Mouse (Mus musculus): Measurements from ENCODE around the gene Tiam2. TPM values are rescaled to one million over a fixed set of nuclear protein-coding genes. Genes with fewer than 3 reads are reported as not detected.
A peak's percentile ranks its signal among the peaks of the same experiment; 100 is the strongest.

Gene Tiam2
- polyA plus RNA-seq (2015; fragmentation: Nextera tagmentation; extraction: Ambion mirVana) = 25.7 and 29.3 TPM in 2 replicates

GRCm38 (mm10) chr17:3326148-3326902 lies at the start of gene Tiam2:
TSS of gene Tiam2 (plus strand) at chr17:3326573.
- under 1% methylated on average over 46 of the region's 55 CpGs for WGBS
- no peaks in the 10 kb centered on the region for H3K9me3 ChIP-seq
- ATAC-seq (ENCODE audit: low FRiP score, low read depth) = peak; percentile 90
- H3K9ac ChIP-seq = peak within 1 kb of the TSS; percentile 88
- H3K4me1 ChIP-seq = peaks cover 30% of the 10 kb centered on the region
- H3K4me3 ChIP-seq = peak within 1 kb of the TSS; percentile 76
- peak within 1 kb of the TSS; percentile 83 for H3K4me2 ChIP-seq (replicated peaks)
- peaks cover 4% of the 10 kb centered on the region; the same call in 1 of the 2 replicates for H3K36me3 ChIP-seq
- peak within 1 kb of the TSS; percentile 88 for H3K27ac ChIP-seq
- no peaks in the 10 kb centered on the region for H3K27me3 ChIP-seq

GRCm38 (mm10) chr17:3280321-3280720 lies 46.1 kb upstream of the Tiam2 start:
- no peak overlapping the region for H3K4me3 ChIP-seq
- H3K27ac ChIP-seq = peak overlapping the region; percentile 85; the same call in 1 of the 2 replicates
- WGBS = 26% methylated on average over 2 of the region's 2 CpGs
- no peak for ATAC-seq (ENCODE audit: low FRiP score, low read depth)
- peaks cover 58% of the 10 kb centered on the region for H3K4me1 ChIP-seq
- H3K36me3 ChIP-seq = no peaks in the 10 kb centered on the region
- H3K4me2 ChIP-seq (replicated peaks) = no peak overlapping the region
- no peaks in the 10 kb centered on the region for H3K27me3 ChIP-seq
- H3K9me3 ChIP-seq = no peaks in the 10 kb centered on the region
- no peak overlapping the region for H3K9ac ChIP-seq

DNA sequence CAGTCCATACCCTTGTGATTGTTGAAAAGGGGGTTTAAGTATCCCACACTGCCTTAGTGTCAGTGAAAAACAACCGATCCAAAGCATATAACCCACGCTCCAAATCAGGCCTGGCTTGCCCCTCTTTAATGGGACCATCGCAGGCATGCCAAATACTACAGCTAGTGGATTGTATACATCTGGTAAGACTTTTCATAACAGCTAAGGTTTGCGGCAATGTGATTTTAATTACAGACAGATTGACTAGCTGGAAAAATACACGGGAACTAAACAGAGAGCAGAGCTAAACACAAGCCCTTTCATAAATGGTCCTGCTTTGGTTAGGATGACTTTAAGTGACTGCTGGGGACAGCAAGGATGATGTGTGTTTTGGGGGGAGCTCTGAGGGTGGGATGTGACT lies 44.4 kb upstream of the Tiam2 start:
- no peak overlapping the region for H3K9ac ChIP-seq

DNA sequence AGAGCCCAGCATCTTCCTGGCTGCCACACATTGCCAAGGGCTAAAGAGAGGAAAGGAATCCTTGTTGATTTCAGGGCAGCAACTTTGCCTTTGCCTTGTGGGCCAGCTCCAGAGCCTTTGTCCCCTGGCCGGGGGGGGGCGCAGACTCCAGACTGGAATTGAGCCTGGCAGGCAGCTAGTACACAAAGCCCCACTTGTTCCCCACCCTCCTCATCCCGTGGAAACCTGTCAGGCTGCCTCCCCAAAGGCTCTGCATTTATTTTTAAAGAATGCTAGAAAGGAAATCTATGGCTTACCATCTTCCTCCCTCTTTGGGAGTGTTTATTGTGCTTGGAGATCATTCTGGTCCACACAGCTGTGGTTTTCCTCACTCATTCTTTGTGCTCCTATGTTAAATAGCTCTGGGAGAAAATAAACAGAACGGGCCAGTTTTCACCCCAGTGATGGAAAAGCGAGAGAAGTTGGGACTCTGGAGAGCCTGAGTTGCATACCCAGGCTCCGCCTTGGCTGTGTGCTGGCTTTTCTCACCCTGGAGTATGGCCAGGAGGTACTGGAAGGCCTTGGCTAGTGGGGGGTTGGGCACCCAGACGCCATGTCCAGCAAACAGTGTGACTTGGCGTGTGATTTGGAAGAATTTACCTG lies 41.2 kb upstream of the Tiam2 start:
- no peaks in the 10 kb centered on the region for H3K36me3 ChIP-seq
- peak overlapping the region; percentile 16; the same call in 1 of the 2 replicates for H3K4me2 ChIP-seq (replicated peaks)
- no peaks in the 10 kb centered on the region for H3K27me3 ChIP-seq
- no peak overlapping the region for H3K4me3 ChIP-seq
- peaks cover 55% of the 10 kb centered on the region for H3K4me1 ChIP-seq
- ATAC-seq (ENCODE audit: low FRiP score, low read depth) = peak; percentile 48
- 0 out of 2 replicates have a peak overlapping the region, but pooled peaks have one; percentile 25 for H3K9ac ChIP-seq
- WGBS = 28% methylated on average over 8 of the region's 8 CpGs
- H3K9me3 ChIP-seq = 0 out of 2 replicates have a peak, but pooled peaks cover 5% of the 10 kb centered on the region
- H3K27ac ChIP-seq = peak overlapping the region; percentile 89

More for the DNA sequence above, 44.4 kb upstream of the Tiam2 start:
- peak overlapping the region; percentile 91 for H3K27ac ChIP-seq
- no peak overlapping the region for H3K4me3 ChIP-seq
- peak; percentile 60 for ATAC-seq (ENCODE audit: low FRiP score, low read depth)
- H3K9me3 ChIP-seq = no peaks in the 10 kb centered on the region
- no peaks in the 10 kb centered on the region for H3K27me3 ChIP-seq
- 12% methylated on average over 5 of the region's 5 CpGs for WGBS
- peaks cover 65% of the 10 kb centered on the region for H3K4me1 ChIP-seq
- no peaks in the 10 kb centered on the region for H3K36me3 ChIP-seq
- peak overlapping the region; percentile 17; the same call in 1 of the 2 replicates for H3K4me2 ChIP-seq (replicated peaks)

DNA sequence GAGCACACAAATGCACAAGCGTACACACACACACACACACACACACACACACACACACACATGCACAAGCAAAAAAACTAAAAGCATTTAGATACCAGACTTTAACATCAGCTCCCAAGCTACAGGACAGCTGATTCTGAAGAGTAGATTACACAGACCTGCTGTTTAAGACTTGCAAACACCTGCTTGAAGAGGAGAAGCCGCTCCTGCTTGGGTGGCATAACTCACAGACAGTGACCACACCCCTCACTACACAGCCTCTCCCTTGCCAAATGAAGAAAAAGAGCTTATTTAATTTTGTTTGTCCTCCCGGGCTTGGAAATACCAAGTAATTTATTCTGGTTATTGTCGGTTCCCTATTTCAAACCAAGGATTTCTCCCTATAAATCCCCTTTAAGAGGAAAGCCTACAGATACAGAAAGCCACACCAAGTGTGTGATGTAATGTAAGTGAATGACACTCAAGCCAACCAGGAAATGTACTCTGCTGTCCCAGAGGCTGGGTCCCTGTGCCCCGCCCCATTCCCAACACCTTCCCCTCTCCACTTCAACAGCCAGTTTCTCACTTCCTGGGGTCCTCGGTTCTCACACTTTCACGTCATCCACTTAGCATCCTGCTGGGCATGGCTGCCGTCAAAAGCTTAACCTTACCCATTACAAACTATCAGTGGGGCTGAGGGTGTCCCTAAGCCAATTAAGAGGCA lies 40.1 kb upstream of the Tiam2 start:
- WGBS = 51% methylated on average over 8 of the region's 8 CpGs
- no peaks in the 10 kb centered on the region for H3K36me3 ChIP-seq
- no peak overlapping the region for H3K4me3 ChIP-seq
- peak overlapping the region; percentile 89 for H3K27ac ChIP-seq
- H3K4me1 ChIP-seq = peaks cover 45% of the 10 kb centered on the region
- H3K27me3 ChIP-seq = no peaks in the 10 kb centered on the region
- H3K9me3 ChIP-seq = 0 out of 2 replicates have a peak, but pooled peaks cover 5% of the 10 kb centered on the region
- no peak for ATAC-seq (ENCODE audit: low FRiP score, low read depth)
- H3K9ac ChIP-seq = no peak overlapping the region
- H3K4me2 ChIP-seq (replicated peaks) = no peak overlapping the region

DNA sequence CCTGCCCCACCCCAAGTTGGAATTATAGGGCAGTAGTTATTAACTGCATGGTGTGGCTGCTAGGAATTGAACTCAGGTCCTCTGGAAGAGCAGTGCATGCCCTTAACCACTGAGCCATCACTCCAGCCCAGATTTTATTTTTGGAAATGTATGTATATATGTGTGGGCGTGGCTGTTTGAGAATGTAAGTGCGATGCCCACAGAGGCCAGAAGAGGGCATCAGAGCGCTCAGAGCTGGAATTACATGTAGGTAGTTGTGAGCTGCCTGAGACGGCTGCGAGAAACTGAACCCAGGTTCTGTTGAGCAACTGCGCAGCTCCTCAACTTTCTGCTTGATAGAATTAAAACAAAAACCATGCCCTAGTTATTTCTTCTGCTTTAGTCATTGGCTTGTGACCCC lies 38.0 kb upstream of the Tiam2 start:
- H3K36me3 ChIP-seq = peaks cover 9% of the 10 kb centered on the region
- no peak overlapping the region for H3K27ac ChIP-seq
- H3K27me3 ChIP-seq = no peaks in the 10 kb centered on the region
- H3K4me2 ChIP-seq (replicated peaks) = no peak overlapping the region
- no peak overlapping the region for H3K4me3 ChIP-seq
- ATAC-seq (ENCODE audit: low FRiP score, low read depth) = no peak
- no peak overlapping the region for H3K9ac ChIP-seq
- 0 out of 2 replicates have a peak, but pooled peaks cover 5% of the 10 kb centered on the region for H3K9me3 ChIP-seq
- H3K4me1 ChIP-seq = peaks cover 24% of the 10 kb centered on the region
- WGBS = 19% methylated on average over 6 of the region's 6 CpGs

DNA sequence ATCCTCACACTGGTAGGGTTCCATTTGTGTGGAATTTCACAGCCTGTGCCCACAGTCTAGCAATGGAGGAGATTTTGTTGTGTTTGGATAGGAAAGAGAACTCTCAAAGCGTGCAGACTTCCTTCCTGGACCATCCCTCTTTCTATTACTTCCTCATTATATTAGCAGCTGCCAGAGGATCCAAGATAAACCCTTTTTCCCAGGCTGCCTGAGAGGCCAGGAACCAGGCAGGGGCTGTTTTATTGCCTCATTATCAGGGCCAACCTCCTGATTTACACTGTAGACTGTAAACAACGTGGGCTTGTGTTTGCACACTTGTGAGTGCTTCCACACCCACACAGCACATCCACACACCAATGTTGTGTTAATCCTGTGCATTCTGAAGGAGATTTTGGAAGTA lies 31.3 kb upstream of the Tiam2 start:
- Histone ChIP-seq H3K36me3 (peaks cover 9% of the 10 kb centered on the region), H3K27me3 (no peaks in the 10 kb centered on the region), H3K4me1 (peaks cover 20% of the 10 kb centered on the region), H3K27ac (no peak overlapping the region), H3K9ac (no peak overlapping the region), H3K4me2 (replicated peaks) (no peak overlapping the region), H3K9me3 (no peaks in the 10 kb centered on the region), H3K4me3 (no peak overlapping the region)
- 15% methylated on average over 2 of the region's 2 CpGs for WGBS
- ATAC-seq (ENCODE audit: low FRiP score, low read depth) = no peak

GRCm38 (mm10) chr17:3299487-3299886 lies 26.9 kb upstream of the Tiam2 start:
- no peaks in the 10 kb centered on the region; the same call in 1 of the 2 replicates for H3K36me3 ChIP-seq
- no peaks in the 10 kb centered on the region for H3K27me3 ChIP-seq
- no peak overlapping the region for H3K27ac ChIP-seq
- no peak overlapping the region for H3K4me2 ChIP-seq (replicated peaks)
- no peaks in the 10 kb centered on the region for H3K9me3 ChIP-seq
- H3K4me1 ChIP-seq = peaks cover 16% of the 10 kb centered on the region
- WGBS = 48% methylated on average over 6 of the region's 6 CpGs
- no peak overlapping the region for H3K9ac ChIP-seq
- H3K4me3 ChIP-seq = no peak overlapping the region
- no peak for ATAC-seq (ENCODE audit: low FRiP score, low read depth)

DNA sequence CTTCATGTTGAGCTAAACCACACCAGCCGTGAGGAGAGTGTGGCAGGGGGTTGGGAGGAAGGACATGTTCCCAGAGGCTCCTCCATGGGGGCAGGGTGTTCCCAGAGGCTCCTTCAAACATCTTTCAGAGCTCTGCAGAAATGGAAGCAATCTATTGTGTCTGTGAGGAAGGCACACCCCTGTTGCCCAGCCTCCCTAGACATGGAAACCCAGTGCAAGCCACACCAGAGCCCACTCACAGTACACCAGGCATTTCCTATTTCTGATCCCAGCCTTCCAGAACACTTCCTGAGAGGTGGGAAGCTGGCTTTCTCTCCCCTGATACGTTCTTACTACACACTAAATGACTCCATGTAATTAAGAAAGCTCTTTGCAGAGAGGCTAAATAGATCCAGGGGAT lies 20.4 kb upstream of the Tiam2 start:
- Histone ChIP-seq H3K9me3 (no peaks in the 10 kb centered on the region), H3K36me3 (peaks cover 8% of the 10 kb centered on the region; the same call in 1 of the 2 replicates), H3K4me1 (peaks cover 9% of the 10 kb centered on the region), H3K4me3 (no peak overlapping the region), H3K27ac (peak overlapping the region; percentile 48; the same call in 1 of the 2 replicates), H3K9ac (no peak overlapping the region), H3K4me2 (replicated peaks) (no peak overlapping the region), H3K27me3 (no peaks in the 10 kb centered on the region)
- 17% methylated on average over 2 of the region's 2 CpGs for WGBS
- no peak for ATAC-seq (ENCODE audit: low FRiP score, low read depth)

DNA sequence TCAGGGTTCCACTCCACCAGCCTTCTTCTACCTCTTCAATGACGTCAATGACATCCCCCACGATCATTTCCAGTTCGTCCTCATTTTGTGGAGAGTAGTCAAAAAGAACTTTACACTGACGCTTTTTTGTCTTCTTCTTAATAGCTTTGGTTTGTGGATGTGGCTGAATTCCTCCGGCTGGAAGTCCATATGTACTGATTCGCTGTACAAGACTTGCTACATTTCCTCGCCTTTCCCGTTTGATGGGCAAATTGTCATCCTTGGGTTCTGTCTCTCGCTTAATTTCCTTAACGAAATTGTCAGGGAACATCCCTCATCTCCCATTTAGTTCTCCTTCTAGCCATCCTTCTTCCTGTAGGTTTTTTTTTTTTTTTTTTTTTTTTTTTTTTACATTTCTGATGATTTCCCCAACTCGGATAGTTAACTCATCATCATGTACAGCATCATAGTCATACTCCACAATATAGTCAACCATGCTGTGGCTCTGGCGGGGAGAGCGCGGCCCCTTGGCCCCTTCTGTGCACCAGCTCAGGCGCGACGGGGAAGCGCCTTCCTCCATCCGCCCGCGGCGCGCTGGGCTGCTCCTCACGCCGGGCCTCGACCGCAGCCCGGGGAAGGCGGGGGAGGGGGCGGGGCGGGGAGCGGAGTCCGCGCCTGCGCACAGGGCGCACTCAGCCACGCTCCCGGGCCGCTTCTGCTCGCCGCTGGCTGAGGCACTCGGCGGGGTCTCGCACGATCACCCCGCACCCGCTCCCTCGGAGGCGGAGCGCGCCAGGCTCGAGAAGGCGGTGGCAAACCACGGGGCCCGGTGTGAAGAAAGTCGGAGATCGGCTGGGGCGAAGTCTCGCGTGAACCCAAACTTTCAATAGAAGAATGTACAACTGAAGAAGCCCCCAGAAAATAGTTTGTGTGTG lies 12.4 kb upstream of the Tiam2 start:
- no peaks in the 10 kb centered on the region for H3K36me3 ChIP-seq
- peak; percentile 96 for ATAC-seq (ENCODE audit: low FRiP score, low read depth)
- H3K27ac ChIP-seq = peak overlapping the region; percentile 65
- no peaks in the 10 kb centered on the region for H3K9me3 ChIP-seq
- peaks cover 6% of the 10 kb centered on the region; the same call in 1 of the 2 replicates for H3K4me1 ChIP-seq
- H3K9ac ChIP-seq = peak overlapping the region; percentile 48; the same call in 1 of the 2 replicates
- H3K4me3 ChIP-seq = peak overlapping the region; percentile 39
- 7% methylated on average over 60 of the region's 60 CpGs for WGBS
- H3K4me2 ChIP-seq (replicated peaks) = peak overlapping the region; percentile 63
- no peaks in the 10 kb centered on the region for H3K27me3 ChIP-seq

GRCm38 (mm10) chr17:3314625-3315020 lies 11.8 kb upstream of the Tiam2 start:
- Histone ChIP-seq H3K4me3 (peak overlapping the region; percentile 39), H3K27me3 (no peaks in the 10 kb centered on the region), H3K9me3 (peaks cover 5% of the 10 kb centered on the region), H3K4me2 (replicated peaks) (peak overlapping the region; percentile 63), H3K27ac (peak overlapping the region; percentile 65), H3K9ac (peak overlapping the region; percentile 48; the same call in 1 of the 2 replicates), H3K4me1 (peaks cover 6% of the 10 kb centered on the region; the same call in 1 of the 2 replicates), H3K36me3 (no peaks in the 10 kb centered on the region)
- ATAC-seq (ENCODE audit: low FRiP score, low read depth) = no peak
- 32% methylated on average over 3 of the region's 3 CpGs for WGBS
